Mouse (Mus musculus): Measurements from ENCODE around the gene Mas1. TPM values are rescaled to one million over a fixed set of nuclear protein-coding genes. Genes with fewer than 3 reads are reported as not detected.
A peak's percentile ranks its signal among the peaks of the same experiment; 100 is the strongest.

Gene Mas1
- total RNA-seq, 2 experiments from 2014 or later: 0.84 to 1.1 TPM

DNA sequence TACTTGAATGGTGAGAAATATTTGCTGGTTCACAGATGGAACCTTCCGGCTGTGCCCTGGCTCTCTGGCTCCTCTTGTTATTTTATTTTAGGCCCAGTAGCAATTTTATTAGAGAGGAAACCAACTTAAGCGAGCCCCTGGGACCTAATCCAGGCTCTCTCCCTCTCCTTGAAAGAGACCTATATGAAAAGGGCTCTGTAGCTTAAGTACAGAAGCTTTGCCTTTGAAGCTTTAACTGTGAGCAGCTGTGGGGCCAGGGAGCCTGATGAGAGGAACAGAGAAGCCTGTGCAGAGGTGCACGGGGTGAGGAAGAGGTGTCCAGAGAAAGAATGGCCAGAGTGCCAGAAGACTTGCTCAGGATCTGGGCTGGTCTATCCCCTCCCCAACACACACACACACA is 33.1 kb downstream of the Mas1 start:
- intact Hi-C loops (cut with DNase I): no loop called here
- DNase-seq: no peak

DNA sequence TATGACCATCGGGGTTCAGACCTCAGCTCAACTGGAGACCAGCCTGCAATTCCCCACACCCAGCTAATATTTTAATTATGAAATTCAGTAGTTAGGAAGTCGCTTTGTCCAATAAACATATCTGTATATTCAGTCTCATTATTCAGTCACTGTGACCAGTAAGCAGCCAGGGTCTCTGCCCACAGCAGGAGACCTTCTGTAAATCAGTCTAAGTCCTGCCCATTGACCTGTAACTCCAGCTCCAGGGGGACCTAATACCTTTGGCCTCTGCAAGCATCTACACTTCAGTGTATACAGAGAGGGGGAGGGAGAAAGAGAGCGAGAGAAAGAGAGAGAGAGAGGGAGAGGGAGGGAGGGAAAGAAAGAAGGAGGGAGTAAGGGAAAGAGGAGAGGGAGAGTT is 33.6 kb downstream of the Mas1 start:
- intact Hi-C loops (cut with DNase I): no loop called here
- DNase-seq: no peak

DNA sequence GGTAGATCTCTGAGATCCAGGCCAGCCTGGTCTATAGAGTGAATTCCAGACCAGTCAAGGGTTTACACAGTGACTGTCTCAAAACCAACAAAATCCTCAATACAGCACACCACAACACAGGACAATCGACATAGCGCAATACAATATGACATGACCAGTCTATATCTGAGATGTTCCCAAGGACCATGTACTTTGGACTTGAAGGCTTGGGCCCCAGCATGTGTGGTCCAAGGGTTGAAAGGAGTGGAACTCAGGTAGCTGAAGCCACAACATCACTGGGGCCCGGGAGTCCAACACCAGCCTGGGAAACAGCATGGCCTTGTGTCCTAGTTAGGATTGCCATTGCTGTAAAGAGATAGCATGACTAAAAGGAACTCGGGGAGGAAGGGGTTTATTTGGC is 35.3 kb downstream of the Mas1 start:
- intact Hi-C loops (cut with DNase I): no loop called here
- DNase-seq: no peak

DNA sequence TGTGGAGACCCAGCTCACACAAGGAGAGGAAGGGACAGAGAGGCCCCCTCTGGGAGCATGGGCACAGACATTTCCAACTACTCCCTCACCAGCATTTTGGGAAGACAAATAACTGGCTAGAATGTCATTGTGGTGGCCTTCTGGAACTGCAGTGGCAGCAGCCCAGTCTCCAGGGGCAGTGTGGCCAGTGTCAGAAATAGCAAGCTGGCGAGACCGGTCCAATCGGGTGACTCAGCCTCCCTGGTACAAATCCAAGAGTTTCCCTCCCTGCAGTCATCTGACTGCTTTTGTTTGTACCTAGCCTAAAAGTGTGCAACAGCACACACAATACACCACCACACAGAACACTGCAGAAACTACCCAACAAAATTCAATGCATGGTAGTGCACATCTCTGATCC is 35.7 kb downstream of the Mas1 start:
- intact Hi-C loops (cut with DNase I): no loop called here
- peak; percentile 58 to 64 for DNase-seq

DNA sequence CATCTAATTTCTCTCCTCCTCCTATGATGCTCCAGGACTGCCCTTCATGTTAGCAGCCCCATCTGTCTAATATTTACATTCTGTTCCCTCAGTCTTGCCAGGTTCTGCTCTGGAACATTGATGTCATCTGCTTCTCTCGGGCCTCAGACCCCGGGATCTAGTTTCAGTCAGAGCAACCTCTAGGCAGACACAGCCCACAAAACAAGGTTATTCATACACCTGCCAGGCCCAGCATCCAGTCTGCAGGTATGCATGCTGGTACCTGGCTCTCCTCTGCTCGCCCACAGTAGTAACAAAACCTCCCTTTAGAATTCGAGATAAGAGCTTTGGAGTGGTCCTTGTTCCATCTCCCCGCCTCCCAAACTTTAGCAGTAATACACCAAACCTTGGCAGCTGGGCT is 37.6 kb downstream of the Mas1 start:
- DNase-seq: no peak
- intact Hi-C loops (cut with DNase I): no loop called here

DNA sequence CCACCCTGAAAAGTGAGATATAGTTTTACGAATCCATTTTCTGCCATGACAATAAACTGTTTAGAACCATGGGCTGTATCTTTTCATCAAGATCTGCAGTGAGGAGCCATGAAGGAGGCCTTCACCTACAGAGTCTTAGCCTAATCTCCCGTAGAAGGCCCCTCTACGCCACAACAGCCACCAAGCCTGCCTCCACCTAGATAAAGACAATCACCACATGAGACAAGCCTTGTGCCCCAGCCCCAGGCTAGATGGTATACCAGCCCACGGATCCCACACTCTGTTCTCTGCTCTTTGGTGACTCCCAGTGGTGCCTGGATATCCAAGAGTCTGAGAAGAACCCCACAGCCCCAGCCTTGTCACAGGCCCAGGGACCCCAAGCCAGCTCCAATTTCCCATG is 52.1 kb downstream of the Mas1 start:
- DNase-seq: no peak
- intact Hi-C loops (cut with DNase I): no loop called here

DNA sequence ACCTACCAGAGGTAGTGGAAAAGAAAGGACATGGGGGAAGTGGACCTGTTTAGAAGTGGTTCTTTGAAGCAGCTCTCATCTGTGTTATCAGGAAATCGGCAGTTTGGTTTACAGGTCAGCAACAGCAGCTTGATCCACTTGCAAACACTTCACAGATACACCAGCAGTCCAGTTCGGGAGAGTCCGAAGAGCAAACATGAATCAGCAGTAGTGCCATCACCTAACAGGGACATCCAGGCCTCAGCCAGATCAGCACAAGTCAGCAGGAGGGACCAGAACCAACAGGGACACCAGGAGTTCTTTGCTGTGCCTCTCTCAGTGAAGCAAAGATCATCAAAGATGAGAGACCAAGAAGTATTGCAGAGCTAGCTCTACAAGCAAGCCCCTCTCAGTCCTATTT is 53.4 kb downstream of the Mas1 start:
- DNase-seq: no peak
- intact Hi-C loops (cut with DNase I): no loop called here

DNA sequence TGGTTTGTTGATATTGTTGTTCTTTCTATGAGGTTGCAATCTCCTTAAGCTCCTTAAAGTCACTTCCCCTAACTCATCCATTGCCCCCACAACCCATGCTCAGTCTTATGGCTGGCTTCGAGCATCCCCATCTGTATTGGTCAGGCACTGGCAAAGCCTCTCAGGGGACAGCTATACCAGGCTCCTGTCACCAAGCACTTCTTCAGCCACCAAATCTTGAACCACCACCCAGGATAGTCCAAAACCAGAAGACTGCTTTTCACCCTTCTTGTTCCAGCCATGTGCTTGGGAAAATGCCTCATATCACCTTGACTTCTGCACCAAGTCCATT is 57.0 kb downstream of the Mas1 start:
- intact Hi-C loops (cut with DNase I): loop anchor here (1.0 to 2.0 kb wide), 5 partner anchors 50 to 395 kb away; no protein-coding TSS in a partner anchor
- no peak for DNase-seq

DNA sequence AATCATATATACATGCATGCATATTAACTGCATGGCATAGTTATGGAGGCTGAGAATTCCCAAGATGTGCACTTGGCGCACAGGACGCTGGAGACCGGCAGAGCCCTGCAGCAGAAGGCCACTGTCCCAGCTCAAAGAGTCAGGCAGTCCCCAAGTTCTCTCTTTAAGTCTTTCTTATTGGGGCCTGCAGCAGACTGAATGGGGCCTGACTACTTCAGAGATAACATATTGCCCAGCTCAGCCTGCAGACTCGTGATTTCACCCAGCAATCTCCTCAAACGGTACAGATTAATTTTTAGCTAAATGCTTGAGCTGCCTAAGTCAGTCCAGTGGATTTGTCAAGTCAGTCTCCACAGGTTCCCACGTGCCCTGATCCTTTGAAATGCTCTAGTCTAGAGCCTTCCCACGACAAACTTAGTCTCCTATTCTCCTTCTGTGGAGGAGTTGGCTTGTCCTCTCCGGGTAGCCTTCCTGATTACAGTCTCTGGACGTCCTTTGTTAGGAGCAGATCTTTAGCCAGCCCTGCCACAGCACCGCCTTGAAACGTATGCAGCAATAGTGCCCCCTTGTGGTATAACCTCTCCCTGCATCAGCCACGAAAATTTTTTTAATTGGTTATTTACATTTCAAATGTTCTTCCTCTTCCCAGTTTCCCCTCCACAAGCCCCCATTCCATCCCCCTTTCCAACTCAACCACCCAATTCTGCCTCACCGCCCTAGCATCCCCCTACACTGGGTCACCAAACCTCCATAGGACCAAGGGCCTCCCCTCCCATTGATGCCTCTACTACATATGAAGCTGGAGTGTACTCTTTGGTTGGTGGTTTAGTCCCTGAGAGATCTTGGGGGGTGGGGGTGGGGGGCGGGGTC is 57.6 kb downstream of the Mas1 start:
- DNase-seq: peak; percentile 73 to 76
- intact Hi-C loops (cut with DNase I): loop anchor here (1.0 to 2.0 kb wide), 5 partner anchors 50 to 394 kb away; no protein-coding TSS in a partner anchor

DNA sequence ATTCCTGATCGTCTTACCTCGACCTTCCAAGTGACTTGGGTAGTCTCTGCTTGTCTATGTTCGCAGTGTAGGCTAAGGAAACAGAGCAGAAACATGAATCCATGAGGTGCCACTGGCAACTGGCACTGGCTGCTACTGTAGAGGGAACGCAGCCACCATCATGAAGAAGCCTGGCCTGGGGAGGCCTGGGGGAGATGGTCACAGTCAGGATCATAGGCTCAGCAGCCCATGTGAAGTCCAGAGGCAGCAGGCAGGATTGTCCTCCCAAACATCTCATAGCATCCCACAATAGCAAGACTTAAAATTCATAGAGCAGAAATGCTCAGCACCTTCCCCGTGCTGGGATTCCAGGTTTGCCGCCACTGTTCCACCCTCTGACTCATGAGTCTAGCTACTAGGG is 59.1 kb downstream of the Mas1 start:
- peak in 1 of 2 experiments; percentile 1 for DNase-seq
- intact Hi-C loops (cut with DNase I): no loop called here

DNA sequence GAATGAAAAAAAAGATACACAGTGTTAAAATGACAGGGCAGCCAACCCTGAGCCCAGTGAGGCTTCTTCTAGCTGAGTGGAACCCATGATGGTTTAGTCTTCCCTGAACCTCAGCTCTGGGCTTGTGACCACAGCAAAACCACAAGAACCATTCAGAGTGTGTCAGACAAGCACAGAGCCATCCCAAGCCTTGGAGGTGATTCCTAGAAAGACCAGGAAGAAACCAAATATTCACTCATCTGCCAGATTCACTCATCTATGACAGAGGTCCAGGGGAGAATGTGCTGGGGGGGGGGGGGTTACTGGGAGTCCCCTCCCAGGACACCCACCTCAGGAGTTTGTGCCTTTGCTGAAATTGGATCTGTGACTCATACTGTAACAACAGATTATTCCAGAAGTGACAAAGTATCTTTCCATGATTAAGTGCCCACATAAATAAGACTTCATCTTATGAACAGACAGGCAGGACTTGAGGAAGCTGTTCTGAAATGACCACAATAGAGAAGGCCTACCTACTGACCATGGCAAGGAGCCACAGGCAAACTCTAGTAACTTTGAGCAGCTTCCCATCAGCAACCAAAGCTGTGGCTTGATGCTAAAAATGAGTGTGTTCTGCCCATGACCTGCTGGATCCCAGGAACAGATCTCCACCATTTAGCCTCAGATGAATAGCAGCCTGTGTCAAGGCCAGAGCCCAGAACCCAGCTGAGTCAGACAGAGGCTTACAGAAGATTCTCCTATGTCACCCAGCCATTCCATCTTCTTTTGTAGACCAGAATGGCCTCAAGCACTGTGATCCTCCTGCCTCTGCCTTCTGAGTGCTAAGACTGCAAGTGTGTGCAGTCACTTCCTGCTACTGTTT is 63.1 kb downstream of the Mas1 start:
- DNase-seq: peak in 1 of 2 experiments; percentile 1
- intact Hi-C loops (cut with DNase I): no loop called here

DNA sequence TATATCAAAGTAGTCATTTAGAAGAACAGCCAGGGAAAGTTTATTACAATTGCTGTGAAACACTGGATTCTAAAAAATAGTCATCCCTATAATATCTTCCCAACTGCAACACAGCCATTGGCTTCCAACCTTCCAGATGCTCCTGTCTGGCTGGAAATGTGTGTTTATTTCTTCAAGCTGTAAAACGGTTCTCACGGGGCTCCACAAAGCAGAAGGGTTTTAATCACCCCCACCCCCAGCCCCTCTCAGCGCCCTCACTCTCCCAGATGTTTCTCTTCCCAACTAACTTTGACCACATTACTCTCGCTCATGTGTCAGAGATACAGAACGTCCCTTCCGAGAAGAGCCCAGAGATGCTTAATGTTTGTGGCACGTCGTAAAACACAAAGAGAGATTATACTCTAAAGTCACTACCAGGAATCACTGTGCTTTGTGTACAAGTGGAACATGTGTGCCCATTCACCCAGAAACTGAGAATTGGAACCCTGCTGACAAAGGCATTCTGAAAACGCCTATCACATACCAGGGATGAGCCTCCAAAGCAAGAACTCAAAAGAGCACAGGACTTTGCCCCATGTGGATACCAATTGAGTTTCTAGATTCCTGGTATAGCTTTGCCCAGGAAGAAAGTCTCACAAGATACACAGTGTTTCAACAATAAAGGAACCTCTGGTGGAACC is 65.9 kb downstream of the Mas1 start:
- intact Hi-C loops (cut with DNase I): no loop called here

DNA sequence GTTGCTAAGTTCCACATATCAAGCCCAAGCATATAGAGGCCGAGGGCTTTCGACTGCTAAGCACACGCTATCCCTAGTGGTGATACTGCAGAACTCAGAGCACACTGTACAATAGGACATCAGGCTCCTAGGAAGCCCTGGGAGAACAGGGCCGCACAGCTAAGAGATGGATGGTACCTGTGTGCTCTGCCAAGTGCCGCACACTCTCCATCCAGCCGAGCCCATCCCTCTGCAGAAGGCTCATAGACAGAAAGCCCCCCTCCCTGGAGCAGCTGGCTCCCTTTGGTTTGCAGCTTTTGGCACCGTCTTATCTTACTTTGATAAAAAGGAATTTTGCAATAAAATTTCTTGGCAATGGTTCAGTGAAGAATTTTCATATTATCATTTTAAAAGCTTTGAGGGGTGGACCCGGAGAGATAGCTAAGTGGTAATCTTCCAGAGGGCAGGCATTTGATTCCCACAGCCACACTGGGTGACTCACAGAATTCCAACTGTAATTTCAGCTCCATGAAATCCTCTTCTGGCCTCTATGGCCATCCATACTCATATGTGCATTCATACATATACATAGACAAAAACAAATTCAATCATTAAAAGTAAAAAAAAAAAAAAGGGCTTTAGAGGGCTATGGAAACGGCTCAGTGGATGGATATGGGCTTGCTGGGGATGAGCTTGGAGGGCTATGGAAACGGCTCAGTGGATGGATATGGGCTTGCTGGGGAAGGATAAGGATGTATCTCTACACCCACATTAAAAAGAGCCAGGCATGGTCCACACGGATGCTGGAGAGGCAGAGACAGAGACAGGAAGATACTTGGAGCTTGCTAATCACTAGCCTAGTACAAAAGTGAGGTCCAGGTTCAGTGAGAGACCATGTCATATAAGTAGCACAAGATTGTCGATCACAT is 68.3 kb downstream of the Mas1 start:
- intact Hi-C loops (cut with DNase I): no loop called here
- no peak for DNase-seq

More for the DNA sequence above, 65.9 kb downstream of the Mas1 start:
- peak in 1 of 2 experiments; percentile 1 for DNase-seq

DNA sequence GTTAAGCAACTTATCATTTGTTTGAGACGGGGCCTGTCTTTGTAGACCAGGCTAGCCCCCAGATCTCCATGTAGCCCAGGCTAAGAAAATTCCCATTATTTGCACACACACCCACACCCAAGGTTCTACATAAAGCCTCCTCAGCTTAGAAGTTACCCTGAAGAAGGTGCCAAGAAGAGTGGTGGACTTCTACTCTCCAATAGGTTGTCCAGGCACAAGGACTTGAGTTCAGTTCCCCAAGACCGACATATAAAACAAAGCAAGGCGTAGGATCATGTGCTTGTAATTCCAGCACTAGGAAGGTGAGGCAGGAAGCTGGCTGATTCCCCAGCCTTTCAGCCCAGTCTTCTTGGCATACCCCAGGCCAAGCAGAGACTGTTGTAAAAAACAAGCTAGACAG is 69.4 kb downstream of the Mas1 start:
- intact Hi-C loops (cut with DNase I): no loop called here
- no peak for DNase-seq

DNA sequence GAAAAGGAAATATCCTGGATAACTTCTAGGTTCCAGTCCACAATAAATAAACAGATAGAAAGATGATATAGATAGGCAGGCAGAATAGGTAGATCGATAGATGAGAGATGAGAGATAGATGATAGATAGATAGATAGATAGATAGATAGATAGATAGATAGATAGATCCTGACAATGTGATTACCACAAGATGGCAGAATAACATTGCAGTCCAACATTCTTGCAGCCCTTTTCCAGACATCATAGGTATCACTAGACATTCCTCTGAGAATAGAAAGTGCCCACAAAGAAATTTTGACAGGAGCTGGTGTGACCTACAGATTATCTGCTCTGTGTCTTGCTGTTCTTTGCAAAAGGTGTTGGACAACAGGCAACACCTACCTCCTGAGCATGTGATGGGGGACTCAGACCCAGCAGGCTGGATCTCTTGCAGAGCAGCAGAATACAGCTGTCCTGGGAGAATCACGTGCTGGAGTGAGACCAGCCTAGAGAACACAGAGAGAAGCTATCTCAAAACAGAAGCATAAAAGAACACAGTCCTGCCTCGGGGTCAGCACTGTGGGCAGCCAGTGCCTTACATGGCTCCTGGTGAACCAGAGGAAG is 70.4 kb downstream of the Mas1 start:
- no peak for DNase-seq
- intact Hi-C loops (cut with DNase I): no loop called here

DNA sequence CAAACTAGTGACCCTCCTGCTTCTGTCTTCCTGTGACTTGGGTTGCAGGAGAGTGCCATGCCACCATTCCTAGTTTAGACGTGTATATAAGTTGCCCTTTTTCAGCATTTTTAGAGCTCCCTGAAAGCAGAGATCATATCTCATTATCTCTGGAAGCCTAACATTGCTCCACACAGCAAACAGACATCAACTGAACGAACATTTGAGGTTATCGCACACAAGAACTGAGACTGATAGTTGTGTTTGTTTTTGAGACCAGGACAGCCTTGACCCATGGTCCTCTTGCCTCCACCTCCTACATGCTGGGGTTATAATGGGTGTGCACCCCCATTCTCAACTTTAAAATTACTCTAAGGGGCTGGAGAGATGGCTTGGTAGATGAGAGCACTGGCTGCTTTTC is 71.3 kb downstream of the Mas1 start:
- no peak for DNase-seq
- intact Hi-C loops (cut with DNase I): no loop called here

DNA sequence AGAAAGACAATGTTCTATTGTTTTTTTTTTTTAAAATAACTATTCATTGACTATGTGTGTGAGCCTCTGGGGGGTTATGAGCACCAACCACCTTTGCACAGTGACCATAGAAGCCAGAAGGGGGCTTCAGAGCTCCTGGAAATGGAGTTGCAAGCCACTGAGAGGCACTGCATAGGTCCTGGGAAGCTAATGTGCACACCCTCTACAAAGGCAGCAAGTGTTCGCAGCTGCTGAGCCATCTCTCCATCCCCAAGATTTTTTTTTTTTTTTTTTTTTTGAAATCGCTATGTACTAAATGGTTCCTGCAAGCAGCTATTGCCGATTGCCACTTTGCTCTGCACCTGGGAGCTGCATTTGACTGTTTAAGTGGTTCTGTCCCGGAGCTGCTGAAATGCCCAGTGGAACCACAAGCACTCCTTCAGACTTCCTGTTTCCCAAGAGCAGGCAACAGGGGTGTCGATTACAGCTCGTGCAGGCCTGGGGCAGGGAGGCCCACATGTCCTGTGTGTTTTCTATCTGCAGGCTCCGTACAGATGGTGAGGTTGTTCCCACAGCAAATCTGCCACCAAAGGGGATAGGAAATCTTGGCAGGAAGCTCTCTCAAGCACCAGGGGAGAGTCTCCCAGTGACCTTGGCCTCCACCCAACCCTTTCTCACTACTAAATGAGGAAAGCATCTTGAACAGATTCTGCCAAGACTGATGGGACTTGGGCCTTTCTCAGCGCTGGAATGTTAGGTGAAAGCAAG is 74.1 kb downstream of the Mas1 start:
- DNase-seq: peak; percentile 77 to 84
- intact Hi-C loops (cut with DNase I): loop anchor here (2.0 kb wide), 2 partner anchors 35 to 59 kb away; no protein-coding TSS in a partner anchor

DNA sequence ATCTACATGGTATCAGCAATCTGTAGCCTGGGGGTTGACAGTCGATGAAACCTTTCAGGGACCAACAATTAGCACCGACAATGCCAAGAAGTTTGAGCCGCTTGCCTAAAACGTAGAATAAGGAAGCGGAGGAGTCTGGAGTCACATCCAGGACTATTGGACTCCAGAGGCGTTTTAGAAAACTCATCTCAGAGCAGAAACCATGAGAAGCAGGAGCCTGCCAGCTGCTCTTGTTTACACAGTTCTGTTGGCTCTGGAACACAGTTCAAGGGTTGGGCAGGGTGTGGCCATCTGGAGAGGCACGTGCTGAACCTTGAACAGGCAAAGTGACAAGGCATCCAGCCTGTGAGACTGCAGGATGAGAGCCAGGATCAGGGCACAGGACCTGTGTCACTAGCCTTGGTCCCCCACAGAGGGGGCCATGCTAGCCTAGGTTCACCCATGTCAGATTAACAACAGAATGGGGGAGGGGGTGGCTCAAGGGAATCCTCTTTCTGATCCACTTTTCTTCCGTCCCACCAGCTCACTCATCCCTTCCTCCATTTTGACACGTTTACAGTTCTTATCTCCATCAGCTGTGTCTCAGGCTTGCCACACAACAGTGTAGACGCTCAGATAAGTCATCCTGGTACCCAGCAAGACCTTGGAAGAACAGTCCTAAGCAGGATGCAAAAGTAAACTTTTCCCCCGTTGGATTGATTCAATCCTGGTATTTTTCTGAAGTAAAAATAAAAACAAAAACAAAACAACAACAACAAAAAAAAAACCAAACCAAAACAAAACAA is 75.3 kb downstream of the Mas1 start:
- intact Hi-C loops (cut with DNase I): loop anchor here (2.0 kb wide), 1 partner anchor 34 kb away; no protein-coding TSS in a partner anchor
- DNase-seq: peak; percentile 73 to 75
